Mouse (Mus musculus) liver, postnatal 0 days (tissue): ENCODE measurements at regions not wholly inside any gene's neighbourhood (a gene's known extent, or its start where the extent isn't known, plus 50 kb on each side); places are given as distances from the start of the nearest gene placed in this dataset.

Experiments used
- ATAC-seq: fragments of 200-750 bp; cut with Nextera tagmentation; 2 replicates; pipeline ENCODE4 v1.8.0; 2017; ENCODE audit warnings: mild to moderate bottlenecking, moderate library complexity
- DNase-seq: peaks from one replicate; pipeline ENCODE4 v3.0.0-alpha.2; 2016
- H3K27ac ChIP-seq: fragments of 300-500 bp; sonication (generic); 2 replicates; pipeline ENCODE4 v1.5.1; 2014; ENCODE audit warnings: antibody characterized with exemption, moderate library complexity, mild to moderate bottlenecking, low read depth
- H3K27me3 ChIP-seq: fragments of 300-500 bp; sonication (generic); 2 replicates; pipeline ENCODE4 v1.6.1; 2014; ENCODE audit warnings: low read length, control low read depth, mixed read lengths; ENCODE audit not compliant: insufficient read depth
- H3K36me3 ChIP-seq: fragments of 300-500 bp; sonication (generic); replicated peaks from 2 replicates; pipeline ENCODE4 v1.6.1; 2014; ENCODE audit warnings: mild to moderate bottlenecking, control low read depth, low read length, moderate library complexity, mixed read lengths; ENCODE audit not compliant: insufficient read depth
- H3K4me1 ChIP-seq: fragments of 300-500 bp; sonication (generic); 2 replicates; pipeline ENCODE4 v1.6.1; 2014; ENCODE audit warnings: antibody characterized with exemption, mild to moderate bottlenecking, control low read depth; ENCODE audit not compliant: insufficient read depth
- H3K4me2 ChIP-seq: fragments of 300-500 bp; sonication (generic); 2 replicates; pipeline ENCODE4 v1.6.1; 2014; ENCODE audit warnings: low read depth, mild to moderate bottlenecking, low read length, moderate library complexity, mixed read lengths
- H3K4me3 ChIP-seq: fragments of 300-500 bp; sonication (generic); 2 replicates; pipeline ENCODE4 v1.5.1; 2014; ENCODE audit warnings: low read depth, low read length
- H3K9ac ChIP-seq: fragments of 300-500 bp; sonication (generic); replicated peaks from 2 replicates; pipeline ENCODE4 v1.6.1; 2014; ENCODE audit warnings: mild to moderate bottlenecking, moderate library complexity
- H3K9me3 ChIP-seq: fragments of 300-500 bp; sonication (generic); 2 replicates; pipeline ENCODE4 v1.6.1; 2016; ENCODE audit warnings: mild to moderate bottlenecking, control low read depth, low read length, mixed read lengths
- CTCF ChIP-seq: sonication (generic); IDR thresholded peaks from 2 replicates; pipeline ENCODE4 v1.5.1; 2016; ENCODE audit warnings: antibody characterized with exemption, low read depth
- EP300 ChIP-seq: IDR thresholded peaks from 2 replicates; pipeline ENCODE4 v1.6.1; 2016; ENCODE audit warnings: antibody characterized with exemption, low read depth, mild to moderate bottlenecking
- WGBS: fragments of 180-500 bp; shearing (Covaris S2); extraction: QIAGEN DNeasy Blood & Tissue Kit; methylation state at CpG from one replicate; pipeline ENCODE4 v1.1.7; 2014; ENCODE audit not compliant: insufficient replicate concordance; 5-methylcytosine and 5-hydroxymethylcytosine counted together

DNA sequence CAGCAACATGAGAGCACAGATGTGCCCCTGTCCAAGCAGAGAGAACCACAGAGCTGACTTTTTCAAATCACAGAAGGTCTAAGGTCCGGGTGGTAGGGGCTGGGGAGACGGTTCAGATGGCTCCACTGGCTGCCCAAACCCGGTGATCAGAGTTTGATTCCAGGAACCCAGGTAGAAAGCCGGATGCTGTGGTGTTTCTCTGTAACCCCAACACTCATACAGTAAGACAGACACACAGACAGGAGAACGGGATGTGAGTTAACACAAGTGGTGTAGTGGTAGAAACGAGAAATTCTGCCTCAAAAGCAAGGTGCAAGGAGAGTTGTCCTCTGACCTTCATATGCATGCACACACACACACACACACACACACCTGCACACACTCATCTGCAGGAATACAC is 408.0 kb downstream of the Sox9 start:
- no peak overlapping the region for H3K4me3 ChIP-seq
- H3K9me3 ChIP-seq: no peaks in the 10 kb centered on the region
- ATAC-seq (no peak), DNase-seq (no peak)
- TF ChIP-seq CTCF: no peak
- TF ChIP-seq EP300: no peak
- H3K4me2 ChIP-seq: no peak overlapping the region
- no peaks in the 10 kb centered on the region for H3K27me3 ChIP-seq
- no peak overlapping the region for H3K27ac ChIP-seq
- no peaks in the 10 kb centered on the region for H3K36me3 ChIP-seq
- H3K4me1 ChIP-seq: no peaks in the 10 kb centered on the region
- H3K9ac ChIP-seq: no peak overlapping the region
- 78% methylated on average over 6 of the region's 6 CpGs for WGBS

DNA sequence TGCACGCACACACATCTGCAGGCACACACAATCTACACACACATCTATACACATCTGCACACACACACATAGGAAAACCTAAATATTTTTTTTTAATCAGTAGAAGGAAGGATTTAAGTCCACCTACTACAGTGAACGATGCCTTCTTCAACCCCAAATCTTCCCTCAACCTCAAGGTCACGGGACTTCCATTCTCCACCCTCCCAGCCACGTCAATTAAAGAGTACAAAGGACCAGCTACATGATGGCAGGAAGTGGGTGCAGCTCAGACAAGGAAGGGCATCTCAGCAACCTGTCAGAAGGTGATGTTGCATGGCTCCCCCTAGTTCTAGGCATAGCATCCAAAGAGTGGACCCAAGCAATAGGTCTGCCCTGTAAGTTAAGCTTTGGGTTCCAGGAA is 408.5 kb downstream of the Sox9 start:
- no peaks in the 10 kb centered on the region for H3K36me3 ChIP-seq
- H3K27ac ChIP-seq: no peak overlapping the region
- no peaks in the 10 kb centered on the region for H3K9me3 ChIP-seq
- no peaks in the 10 kb centered on the region for H3K27me3 ChIP-seq
- TF ChIP-seq EP300 (no peak), CTCF (no peak)
- no peak for ATAC-seq
- WGBS: 54% methylated on average over 4 of the region's 4 CpGs
- no peaks in the 10 kb centered on the region for H3K4me1 ChIP-seq
- H3K9ac ChIP-seq: no peak overlapping the region
- H3K4me2 ChIP-seq: no peak overlapping the region
- no peak overlapping the region for H3K4me3 ChIP-seq
- DNase-seq: no peak

DNA sequence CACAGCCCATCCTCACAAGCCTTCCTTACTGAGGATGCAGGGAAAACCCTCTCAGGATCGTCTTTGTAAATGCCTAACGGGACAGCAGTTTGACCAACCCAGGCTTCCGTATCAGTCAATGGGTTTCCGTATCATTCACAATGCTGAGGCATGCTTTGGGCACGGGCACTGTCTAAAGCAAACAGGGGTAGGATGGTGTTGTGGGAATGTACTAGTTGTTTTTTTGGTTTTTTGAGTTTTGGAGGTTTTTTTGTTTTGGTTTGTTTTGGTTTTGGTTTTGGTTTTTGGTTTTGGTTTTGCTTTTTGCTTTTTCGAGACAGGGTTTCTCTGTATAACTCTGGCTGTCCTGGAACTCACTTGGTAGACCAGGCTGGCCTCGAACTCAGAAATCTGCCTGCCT is 409.0 kb downstream of the Sox9 start:
- Histone ChIP-seq H3K27me3 (no peaks in the 10 kb centered on the region), H3K9ac (no peak overlapping the region), H3K4me2 (no peak overlapping the region), H3K9me3 (no peaks in the 10 kb centered on the region), H3K4me3 (no peak overlapping the region), H3K4me1 (no peaks in the 10 kb centered on the region), H3K27ac (no peak overlapping the region), H3K36me3 (no peaks in the 10 kb centered on the region)
- 76% methylated on average over 7 of the region's 7 CpGs for WGBS
- no peak for ATAC-seq
- no peak for DNase-seq
- TF ChIP-seq EP300 (no peak), CTCF (no peak)

DNA sequence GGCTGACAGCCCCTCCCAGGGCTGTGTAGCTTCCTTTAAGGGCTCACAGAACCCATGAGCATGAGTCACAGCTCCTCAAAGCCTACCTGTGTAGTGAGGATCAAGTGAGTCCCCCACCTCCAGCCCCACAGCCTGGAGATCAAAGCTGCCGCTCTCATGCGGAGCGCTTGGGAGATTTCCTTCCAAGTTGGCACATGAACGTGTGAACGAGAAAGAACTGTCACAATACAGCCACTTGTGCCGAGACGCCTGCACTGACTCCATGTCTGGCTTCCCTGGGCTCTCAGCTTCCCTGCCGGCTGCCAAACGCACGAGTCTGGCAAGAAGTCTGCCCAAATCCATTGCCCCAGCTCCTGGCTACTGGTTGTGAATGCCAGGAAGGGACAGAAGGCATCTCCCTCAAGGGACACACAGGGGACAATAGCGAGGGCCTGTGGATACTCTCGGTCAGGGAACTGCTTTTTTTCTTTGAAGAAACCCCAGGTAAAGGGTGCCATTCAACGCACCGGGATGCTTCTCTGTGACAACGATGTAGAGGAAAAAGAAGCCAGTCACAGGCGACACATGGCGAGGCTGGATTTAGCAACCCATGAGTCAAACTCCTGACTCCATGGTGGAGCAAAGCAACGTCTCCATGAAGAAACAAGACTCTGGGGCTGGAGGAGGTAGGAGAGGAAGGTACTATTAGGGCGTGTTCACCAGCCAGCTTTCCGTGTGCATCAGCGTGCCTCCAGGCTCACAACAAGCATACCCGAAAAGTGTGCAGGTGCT is 410.2 kb downstream of the Sox9 start:
- Histone ChIP-seq H3K4me3 (no peak overlapping the region), H3K4me1 (no peaks in the 10 kb centered on the region), H3K9ac (no peak overlapping the region), H3K27ac (no peak overlapping the region), H3K9me3 (no peaks in the 10 kb centered on the region), H3K4me2 (no peak overlapping the region), H3K36me3 (no peaks in the 10 kb centered on the region), H3K27me3 (no peaks in the 10 kb centered on the region)
- DNase-seq (no peak), ATAC-seq (no peak)
- WGBS: 62% methylated on average over 22 of the region's 22 CpGs
- no peak for TF ChIP-seq EP300
- TF ChIP-seq CTCF: no peak

DNA sequence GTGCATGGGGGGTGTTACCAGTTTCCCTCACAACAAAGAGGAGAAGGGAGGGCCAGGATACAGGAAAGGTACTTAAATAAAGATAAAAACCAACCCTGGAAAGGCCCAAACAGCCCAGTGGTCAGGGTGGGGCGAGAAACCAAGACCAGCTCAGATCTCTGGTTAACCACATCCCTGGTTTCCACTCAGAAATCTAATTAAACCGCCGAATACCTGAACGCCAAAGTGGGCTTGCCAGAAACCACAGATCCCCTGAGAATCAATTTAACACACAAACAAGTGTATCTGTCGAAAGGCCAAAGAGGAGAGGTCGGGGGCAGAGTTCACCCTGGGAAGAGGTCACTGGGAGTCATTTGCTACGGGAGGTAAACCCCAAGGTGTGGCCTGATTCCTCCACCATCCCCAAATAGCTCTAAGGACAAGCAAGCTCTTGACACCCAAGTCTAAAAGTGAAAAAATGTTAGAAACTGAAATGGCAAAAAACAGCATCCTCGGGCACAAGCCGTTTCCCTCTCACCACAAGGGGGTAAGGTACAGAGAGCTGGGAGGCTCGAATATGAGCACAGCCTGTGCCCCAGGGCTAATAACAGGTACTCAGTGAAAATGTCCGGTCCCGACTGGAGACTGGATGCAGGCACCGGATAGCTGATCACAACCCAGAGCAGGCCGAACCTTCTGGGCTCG is 412.3 kb downstream of the Sox9 start:
- Histone ChIP-seq H3K4me3 (no peak overlapping the region), H3K36me3 (no peaks in the 10 kb centered on the region), H3K9ac (no peak overlapping the region), H3K27me3 (no peaks in the 10 kb centered on the region), H3K4me2 (no peak overlapping the region), H3K9me3 (no peaks in the 10 kb centered on the region), H3K4me1 (no peaks in the 10 kb centered on the region), H3K27ac (no peak overlapping the region)
- DNase-seq: no peak
- no peak for ATAC-seq
- 46% methylated on average over 15 of the region's 15 CpGs for WGBS
- TF ChIP-seq CTCF (no peak), EP300 (no peak)
